Mouse (Mus musculus) lung, adult 2 months (tissue): ENCODE data around the gene Acsm1.

ENCODE experiments used
- CTCF ChIP-seq: fragments of 200-500 bp; IDR thresholded peaks from 2 replicates; pipeline ENCODE4 v1.5.1; 2011; ENCODE audit warnings: mild to moderate bottlenecking, low read length, control low read depth; ENCODE audit not compliant: insufficient read depth
- POLR2A ChIP-seq: fragments of 200-500 bp; IDR thresholded peaks from 2 replicates; pipeline ENCODE4 v1.6.1; 2011; ENCODE audit warnings: low read depth, mild to moderate bottlenecking, control low read depth, low read length, borderline replicate concordance; ENCODE audit errors: extremely low read depth

DNA sequence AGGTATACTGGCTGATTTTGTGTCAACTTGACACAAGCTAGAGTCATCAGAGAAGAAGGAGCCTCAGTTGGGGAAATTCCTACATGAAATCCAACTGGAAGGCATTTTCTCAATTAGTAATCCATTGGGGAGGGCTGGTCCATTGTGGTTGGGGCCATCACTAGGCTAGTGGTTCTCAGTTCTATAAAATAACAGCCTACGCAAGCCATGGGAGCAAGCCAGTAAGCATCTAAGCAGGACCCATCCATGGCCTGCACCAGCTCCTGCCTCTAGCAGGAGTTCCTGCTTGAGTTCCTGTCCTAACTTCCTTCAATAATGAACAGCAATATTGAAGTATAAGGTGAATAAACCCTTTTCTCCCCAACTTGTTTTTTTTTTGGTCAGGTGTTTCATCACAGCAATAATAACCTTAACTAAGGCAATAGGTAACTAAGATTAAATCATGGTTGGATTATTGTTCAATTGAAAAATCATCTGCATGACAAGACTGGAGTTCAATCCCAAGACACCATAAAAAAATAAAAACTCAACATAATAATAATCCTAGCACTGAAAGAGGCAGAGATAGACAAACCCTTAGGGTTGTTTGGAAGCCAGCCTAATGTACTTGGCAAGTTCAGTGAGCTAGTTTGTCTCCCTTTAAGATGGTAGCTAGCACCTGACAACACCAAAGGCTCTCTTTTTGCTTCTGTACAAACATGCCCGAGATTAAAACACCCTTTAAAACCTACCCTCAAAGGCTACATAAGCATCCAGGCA, 5.5 kb upstream of the Acsm1 start:
- TF ChIP-seq CTCF (no peak), POLR2A (no peak)
